Mouse (Mus musculus) layer of hippocampus, adult 9-10 months (tissue): Measurements from ENCODE around the gene Zbtb7b.
A peak's percentile ranks its signal among the peaks of the same experiment; 100 is the strongest.
"Not testable (repeated sequence)": the region's sequence is repeated elsewhere in the genome, so short reads cannot be mapped to it uniquely, and the experiment has no call there.

ENCODE experiments used
- DNase-seq: peaks from one replicate; pipeline ENCODE4 v3.0.0; 2022; ENCODE audit warnings: low spot score

The Zbtb7b gene

GRCm38 (mm10) chr3:89394006-89394893 is at the start of gene Zbtb7b:
Zbtb7b (minus strand) TSS chr3:89394776.
- DNase-seq, result no peak

DNA sequence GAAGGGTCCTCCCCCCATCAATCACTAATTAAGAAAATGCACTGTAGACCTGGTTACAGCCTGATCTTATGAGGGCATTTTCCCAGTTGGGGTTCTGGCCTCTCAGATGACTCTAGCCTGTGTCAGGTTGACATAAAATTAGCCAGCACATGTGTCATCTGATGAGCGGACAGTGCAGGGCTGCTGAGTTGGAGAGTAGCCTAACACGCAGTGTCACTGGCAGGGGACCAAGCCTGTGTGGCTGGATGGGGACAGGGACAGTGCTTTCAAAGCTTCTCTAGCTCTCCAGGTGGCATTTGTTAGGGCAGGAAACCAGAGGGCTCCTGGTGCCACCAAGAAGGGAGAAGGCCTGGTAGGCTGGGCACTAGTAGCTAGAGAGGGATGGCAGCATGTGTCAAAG is 46.1 kb upstream of the Zbtb7b start:
- DNase-seq, result no peak

GRCm38 (mm10) chr3:89437269-89437668 is 42.7 kb upstream of the Zbtb7b start:
- no peak for DNase-seq

- DNase-seq, result no peak
Observed at GRCm38 (mm10) chr3:89436176-89437113, 41.9 kb upstream of the Zbtb7b start, which contains the start of gene Pbxip1. Pbxip1 (plus strand) TSS chr3:89436706.

DNA sequence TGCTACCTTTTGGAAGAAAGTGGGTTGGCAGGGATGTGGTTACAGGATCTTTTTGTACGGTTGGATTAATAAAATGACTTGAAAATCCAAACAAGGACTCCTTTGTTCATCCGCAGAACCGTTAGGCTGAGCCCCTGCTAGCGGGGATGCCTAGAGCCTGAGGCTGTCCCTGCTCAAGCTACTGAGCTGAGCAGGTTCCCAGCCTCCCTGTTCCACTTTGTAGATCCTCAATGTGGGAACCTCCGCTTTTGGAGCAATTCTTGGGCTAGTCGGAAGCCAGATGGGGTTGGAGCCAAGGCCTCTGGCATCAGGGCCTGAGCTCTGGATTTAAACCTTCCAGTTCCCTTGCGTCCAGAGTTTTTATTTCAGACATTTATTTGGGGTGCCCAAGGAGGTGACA is 40.5 kb upstream of the Zbtb7b start:
- no peak for DNase-seq

- DNase-seq, result no peak
Observed at GRCm38 (mm10) chr3:89434532-89434931, 40.0 kb upstream of the Zbtb7b start.

- no peak for DNase-seq
Observed at GRCm38 (mm10) chr3:89432606-89433005, 38.0 kb upstream of the Zbtb7b start.

- peak; percentile 74 for DNase-seq
Observed at GRCm38 (mm10) chr3:89430171-89431159, 35.9 kb upstream of the Zbtb7b start, which contains the start of gene Pygo2. Pygo2 (plus strand) TSS chr3:89430214.

DNA sequence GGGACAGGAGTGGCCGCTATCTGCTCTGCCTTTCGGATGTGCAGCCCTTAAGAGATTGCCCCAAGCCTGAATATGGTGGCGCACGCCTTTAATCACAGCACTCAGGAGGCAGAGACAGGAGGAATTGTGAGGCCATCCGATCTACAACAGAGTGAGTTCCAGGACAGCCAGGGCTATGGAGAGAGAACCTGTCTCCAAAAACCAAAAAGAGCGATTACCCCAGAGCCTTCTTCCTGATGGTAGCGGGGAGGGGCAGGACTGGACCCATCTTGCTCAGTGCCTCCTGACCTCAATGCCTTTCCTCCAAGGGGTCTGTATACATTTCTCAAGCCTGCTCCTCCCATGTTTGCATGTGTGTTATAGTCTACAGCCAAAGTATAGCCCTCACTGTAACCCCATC is 34.4 kb upstream of the Zbtb7b start:
- not testable (repeated sequence) for DNase-seq

GRCm38 (mm10) chr3:89425876-89426275 is 31.3 kb upstream of the Zbtb7b start:
- DNase-seq, result no peak

GRCm38 (mm10) chr3:89425141-89425525 is 30.6 kb upstream of the Zbtb7b start:
- no peak for DNase-seq

- DNase-seq, result no peak
Observed at GRCm38 (mm10) chr3:89424416-89425140, 30.0 kb upstream of the Zbtb7b start.

- no peak for DNase-seq
Observed at GRCm38 (mm10) chr3:89422556-89423205, 28.1 kb upstream of the Zbtb7b start.

DNA sequence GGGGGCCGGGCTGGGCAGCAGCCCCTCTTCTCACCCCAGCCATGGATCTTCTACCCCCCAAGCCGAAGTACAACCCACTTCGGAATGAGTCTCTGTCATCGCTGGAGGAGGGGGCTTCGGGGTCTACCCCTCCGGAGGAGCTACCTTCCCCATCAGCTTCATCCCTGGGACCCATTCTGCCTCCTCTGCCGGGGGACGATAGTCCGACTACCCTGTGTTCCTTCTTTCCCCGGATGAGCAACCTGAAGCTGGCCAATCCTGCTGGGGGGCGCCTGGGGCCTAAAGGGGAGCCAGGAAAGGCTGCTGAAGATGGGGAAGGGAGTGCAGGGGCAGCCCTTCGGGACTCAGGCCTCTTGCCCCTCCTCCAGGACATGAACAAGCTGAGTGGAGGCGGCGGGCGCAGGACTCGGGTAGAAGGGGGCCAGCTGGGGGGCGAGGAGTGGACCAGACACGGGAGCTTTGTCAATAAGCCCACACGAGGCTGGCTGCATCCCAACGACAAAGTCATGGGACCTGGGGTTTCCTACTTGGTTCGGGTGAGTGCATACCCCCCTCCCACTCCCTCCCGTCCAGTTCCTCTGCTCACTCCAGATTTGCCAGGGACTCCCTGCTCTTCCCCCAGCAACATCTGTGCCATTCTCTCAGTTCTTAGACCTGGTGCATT is 27.4 kb upstream of the Zbtb7b start:
- DNase-seq, result no peak

DNA sequence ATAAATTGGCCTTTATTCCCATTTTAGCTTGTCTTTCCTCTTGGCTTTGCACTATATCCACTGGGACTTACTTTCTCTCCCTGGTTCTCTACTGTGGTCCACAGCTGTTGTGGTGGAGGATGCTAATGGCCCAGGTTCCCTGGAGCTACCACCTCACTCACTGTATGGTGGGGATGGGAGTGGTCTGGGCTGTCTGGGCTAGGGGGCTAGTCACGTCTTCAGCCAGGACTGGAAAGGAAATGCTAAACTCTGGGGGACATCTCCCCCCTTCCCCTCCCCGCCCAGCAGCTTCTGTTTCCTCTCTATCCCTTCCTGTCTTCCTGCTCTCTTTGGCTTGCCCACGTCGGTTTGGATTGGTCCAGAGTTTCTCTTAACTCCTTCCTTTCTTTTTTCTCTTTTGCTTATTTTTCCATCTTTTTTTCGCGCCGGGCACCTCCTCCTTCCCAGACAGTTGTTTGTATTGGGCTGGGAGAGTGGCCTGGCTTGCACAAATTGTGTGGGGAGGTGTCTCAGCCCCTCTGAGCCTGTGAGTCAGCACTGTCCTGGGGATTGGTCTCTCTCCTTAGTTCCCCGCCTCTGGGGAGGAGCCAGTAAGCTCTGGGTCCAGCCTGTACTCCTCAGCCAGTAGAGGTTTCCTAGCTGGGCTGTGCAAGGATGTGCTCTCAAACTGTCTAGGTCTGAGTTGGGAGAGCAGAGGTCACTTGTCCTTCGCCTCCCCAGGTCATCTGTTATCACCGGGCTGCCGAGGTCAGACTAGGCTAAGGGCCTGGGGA is 26.6 kb upstream of the Zbtb7b start:
- no peak for DNase-seq

DNA sequence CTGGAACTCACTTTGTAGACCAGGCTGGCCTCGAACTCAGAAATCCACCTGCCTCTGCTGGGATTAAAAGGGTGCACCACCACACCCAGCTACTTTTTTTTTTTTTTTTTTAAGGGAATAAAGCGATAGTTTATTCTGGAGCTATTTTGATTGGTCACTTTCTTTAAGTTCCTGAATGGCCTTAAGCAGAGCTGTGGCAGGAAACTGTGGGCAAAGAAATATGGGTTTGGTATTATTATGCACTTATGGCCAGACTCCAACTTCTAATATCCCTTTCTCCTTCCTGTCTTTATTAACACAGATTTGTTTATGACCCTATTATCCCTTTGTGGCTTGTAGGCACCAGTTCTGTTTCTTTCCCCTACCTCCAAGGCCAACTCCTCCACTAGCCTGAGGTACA is 25.8 kb upstream of the Zbtb7b start:
- no peak for DNase-seq

DNA sequence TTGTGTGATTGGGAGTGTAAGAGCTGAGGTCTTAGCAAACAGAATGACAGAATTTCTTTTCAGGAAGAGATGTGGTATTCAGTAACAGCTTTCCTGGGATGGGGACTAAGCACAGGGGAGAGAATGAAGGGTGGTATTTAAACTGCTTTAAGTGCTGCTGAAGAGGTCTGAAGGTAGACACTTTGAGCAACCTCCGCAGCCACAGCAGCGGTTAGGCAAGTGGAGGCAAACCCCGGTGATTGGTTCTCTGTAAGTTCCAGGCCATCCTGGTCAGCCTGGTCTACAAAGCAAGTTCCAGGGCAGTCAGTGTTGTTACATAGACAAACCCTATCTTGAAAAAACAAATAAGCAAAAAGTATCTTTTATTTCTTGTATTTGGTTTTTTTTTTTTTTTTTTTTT is 25.4 kb upstream of the Zbtb7b start:
- no peak for DNase-seq

- DNase-seq, result no peak
Observed at GRCm38 (mm10) chr3:89419571-89419970, 25.0 kb upstream of the Zbtb7b start.

DNA sequence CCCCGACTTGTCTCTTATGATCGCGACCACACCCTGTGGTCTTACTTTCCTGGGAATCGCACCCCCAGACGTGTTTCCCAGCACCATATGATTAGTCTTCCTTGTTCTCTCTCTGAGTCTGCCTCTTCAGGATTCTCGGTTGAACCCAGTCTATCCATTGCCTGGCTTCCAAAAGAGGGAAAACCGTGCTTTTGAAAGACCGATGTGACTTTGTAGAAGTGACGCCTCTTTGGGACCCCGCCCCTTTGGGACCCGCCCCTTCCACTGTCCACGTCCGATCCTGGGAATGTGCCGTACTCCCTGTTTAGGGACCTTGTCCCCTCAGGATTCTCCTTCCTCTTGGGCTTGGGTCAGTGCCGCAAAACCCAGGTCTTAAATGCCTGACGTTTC is 24.3 kb upstream of the Zbtb7b start:
- DNase-seq, result no peak
